Mouse (Mus musculus): ENCODE measurements around the gene Ldlr. TPM values are rescaled to one million over a fixed set of nuclear protein-coding genes. Genes with fewer than 3 reads are reported as not detected.

Gene Ldlr
- polyA plus RNA-seq, 1 experiment from 2014 or later: 22.1 TPM

GRCm38 (mm10) chr9:21758576-21759529 is 35.6 kb downstream of the Ldlr start:
- H3K4me1 ChIP-seq (ENCODE audit: control insufficient read depth, insufficient read depth, low read length): peaks cover 10% of the 10 kb centered on the region
- no peak for ATAC-seq (ENCODE audit: low FRiP score)
- H3K4me3 ChIP-seq (ENCODE audit: low read depth, low read length): peak overlapping the region; percentile 83
- peak overlapping the region; percentile 83 for H3K9ac ChIP-seq (ENCODE audit: low read length)
- 65% methylated on average over 14 of the region's 14 CpGs for WGBS
- no peaks in the 10 kb centered on the region for H3K9me3 ChIP-seq (ENCODE audit: control insufficient read depth, low read length)
- H3K36me3 ChIP-seq (ENCODE audit: control insufficient read depth, insufficient read depth, low read length): peaks cover 4% of the 10 kb centered on the region; the same call in 1 of the 2 replicates
- no peak overlapping the region for H3K27ac ChIP-seq (ENCODE audit: low read depth, low read length)
- DNase-seq (ENCODE audit: low spot score, missing footprints): no peak
- peak overlapping the region; percentile 77 for H3K4me2 ChIP-seq
- H3K27me3 ChIP-seq (ENCODE audit: control insufficient read depth, insufficient read depth, low read length): no peaks in the 10 kb centered on the region

GRCm38 (mm10) chr9:21759718-21760117 is 36.4 kb downstream of the Ldlr start:
- H3K27me3 ChIP-seq (ENCODE audit: control insufficient read depth, insufficient read depth, low read length): no peaks in the 10 kb centered on the region
- H3K4me2 ChIP-seq: peak overlapping the region; percentile 77
- WGBS: 0% methylated on average over 20 of the region's 20 CpGs
- DNase-seq (ENCODE audit: low spot score, missing footprints) (peak; percentile 90), ATAC-seq (ENCODE audit: low FRiP score) (no peak)
- H3K4me1 ChIP-seq (ENCODE audit: control insufficient read depth, insufficient read depth, low read length): peaks cover 10% of the 10 kb centered on the region
- H3K36me3 ChIP-seq (ENCODE audit: control insufficient read depth, insufficient read depth, low read length): peaks cover 4% of the 10 kb centered on the region; the same call in 1 of the 2 replicates
- peak overlapping the region; percentile 83 for H3K4me3 ChIP-seq (ENCODE audit: low read depth, low read length)
- peak overlapping the region; percentile 83 for H3K9ac ChIP-seq (ENCODE audit: low read length)
- H3K9me3 ChIP-seq (ENCODE audit: control insufficient read depth, low read length): no peaks in the 10 kb centered on the region
- no peak overlapping the region for H3K27ac ChIP-seq (ENCODE audit: low read depth, low read length)

- H3K4me1 ChIP-seq (ENCODE audit: control insufficient read depth, insufficient read depth, low read length): peaks cover 10% of the 10 kb centered on the region
- H3K9me3 ChIP-seq (ENCODE audit: control insufficient read depth, low read length): no peaks in the 10 kb centered on the region
- peak; percentile 98 for ATAC-seq (ENCODE audit: low FRiP score)
- peak; percentile 99 for DNase-seq (ENCODE audit: low spot score, missing footprints)
- peak within 1 kb of the TSS; percentile 83 for H3K4me3 ChIP-seq (ENCODE audit: low read depth, low read length)
- H3K4me2 ChIP-seq: peak within 1 kb of the TSS; percentile 77
- peak within 1 kb of the TSS; percentile 83 for H3K9ac ChIP-seq (ENCODE audit: low read length)
- WGBS: 1% methylated on average over 49 of the region's 54 CpGs
- peak within 1 kb of the TSS; percentile 30; the same call in 1 of the 2 replicates for H3K27ac ChIP-seq (ENCODE audit: low read depth, low read length)
- H3K36me3 ChIP-seq (ENCODE audit: control insufficient read depth, insufficient read depth, low read length): peaks cover 4% of the 10 kb centered on the region; the same call in 1 of the 2 replicates
- H3K27me3 ChIP-seq (ENCODE audit: control insufficient read depth, insufficient read depth, low read length): no peaks in the 10 kb centered on the region
Observed at GRCm38 (mm10) chr9:21760155-21761088, 37.1 kb downstream of the Ldlr start, which contains the start of gene Spc24. Gene Spc24, minus strand, starts transcription at chr9:21760303.

DNA sequence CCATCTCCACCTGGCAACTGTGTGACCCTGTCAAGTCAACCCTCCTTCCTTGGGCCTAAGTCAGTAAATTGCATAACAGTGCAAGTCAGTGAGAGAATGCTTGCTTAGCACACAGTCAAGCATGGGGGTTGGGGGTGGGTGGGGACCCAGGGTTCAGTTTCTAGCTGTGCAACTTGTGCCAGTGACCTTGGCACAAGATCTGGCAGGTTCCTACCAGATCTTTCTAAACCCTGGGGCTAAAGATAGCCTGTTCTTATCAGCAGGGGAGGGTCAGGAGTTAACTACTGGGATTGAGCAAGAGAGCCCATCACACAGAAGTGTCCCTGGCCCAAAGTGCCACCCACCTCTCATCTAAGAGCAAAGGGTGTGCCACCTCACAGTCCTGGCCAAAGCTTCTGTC is 38.9 kb downstream of the Ldlr start:
- DNase-seq (ENCODE audit: low spot score, missing footprints) (no peak), ATAC-seq (ENCODE audit: low FRiP score) (no peak)
- Histone ChIP-seq H3K36me3 (ENCODE audit: control insufficient read depth, insufficient read depth, low read length) (no peaks in the 10 kb centered on the region), H3K27me3 (ENCODE audit: control insufficient read depth, insufficient read depth, low read length) (no peaks in the 10 kb centered on the region), H3K4me1 (ENCODE audit: control insufficient read depth, insufficient read depth, low read length) (peaks cover 10% of the 10 kb centered on the region), H3K9ac (ENCODE audit: low read length) (no peak overlapping the region), H3K4me3 (ENCODE audit: low read depth, low read length) (no peak overlapping the region), H3K9me3 (ENCODE audit: control insufficient read depth, low read length) (no peaks in the 10 kb centered on the region), H3K4me2 (no peak overlapping the region), H3K27ac (ENCODE audit: low read depth, low read length) (no peak overlapping the region)

DNA sequence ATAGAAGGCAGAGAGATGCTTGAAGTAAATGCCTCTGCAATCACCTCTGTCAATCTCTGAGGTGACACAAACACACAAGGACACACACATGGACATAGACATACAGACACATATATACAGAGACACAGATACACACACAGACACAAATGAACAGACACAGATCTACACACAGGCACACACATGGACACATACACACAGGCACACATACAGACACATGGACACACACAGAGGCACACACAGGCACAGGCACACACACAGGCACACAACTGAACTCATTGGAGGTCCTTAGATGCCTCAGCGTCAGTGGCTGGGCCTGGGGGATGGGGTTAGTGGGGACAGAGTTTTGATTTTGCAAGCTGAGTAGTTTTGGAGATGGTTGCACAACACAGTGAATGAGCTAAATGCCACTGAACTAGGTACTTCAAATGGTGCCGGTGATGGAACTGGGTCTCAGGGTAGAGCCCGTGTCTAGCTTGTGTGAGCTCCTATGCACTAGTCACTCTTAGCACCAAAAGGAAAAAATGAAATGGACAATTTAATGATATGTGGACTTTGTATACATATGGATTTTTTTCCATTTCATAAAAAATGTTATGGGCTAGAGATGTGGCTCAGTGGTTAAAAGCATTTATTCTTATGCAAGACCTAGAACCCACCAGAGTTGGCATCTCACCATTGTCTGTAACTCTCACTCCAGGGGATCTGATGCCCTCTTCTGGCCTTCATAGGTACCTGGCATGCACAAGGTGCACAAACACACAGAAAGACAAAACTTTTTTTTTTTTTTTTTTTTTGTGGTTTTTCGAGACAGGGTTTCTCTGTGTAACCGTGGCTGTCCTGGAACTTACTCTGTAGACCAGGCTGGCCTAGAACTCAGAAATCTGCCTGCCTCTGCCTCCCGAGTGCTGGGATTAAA is 41.1 kb downstream of the Ldlr start:
- no peaks in the 10 kb centered on the region for H3K36me3 ChIP-seq (ENCODE audit: control insufficient read depth, insufficient read depth, low read length)
- DNase-seq (ENCODE audit: low spot score, missing footprints): no peak
- no peak overlapping the region for H3K27ac ChIP-seq (ENCODE audit: low read depth, low read length)
- H3K9ac ChIP-seq (ENCODE audit: low read length): no peak overlapping the region
- H3K9me3 ChIP-seq (ENCODE audit: control insufficient read depth, low read length): no peaks in the 10 kb centered on the region
- 95% methylated on average over 6 of the region's 6 CpGs for WGBS
- H3K4me3 ChIP-seq (ENCODE audit: low read depth, low read length): no peak overlapping the region
- peaks cover 2% of the 10 kb centered on the region for H3K4me1 ChIP-seq (ENCODE audit: control insufficient read depth, insufficient read depth, low read length)
- ATAC-seq (ENCODE audit: low FRiP score): no peak
- H3K27me3 ChIP-seq (ENCODE audit: control insufficient read depth, insufficient read depth, low read length): no peaks in the 10 kb centered on the region
- no peak overlapping the region for H3K4me2 ChIP-seq

- 81% methylated on average over 11 of the region's 11 CpGs for WGBS
- ATAC-seq (ENCODE audit: low FRiP score): no peak
- Histone ChIP-seq H3K27ac (ENCODE audit: low read depth, low read length) (no peak overlapping the region), H3K4me3 (ENCODE audit: low read depth, low read length) (no peak overlapping the region), H3K4me1 (ENCODE audit: control insufficient read depth, insufficient read depth, low read length) (no peaks in the 10 kb centered on the region), H3K36me3 (ENCODE audit: control insufficient read depth, insufficient read depth, low read length) (no peaks in the 10 kb centered on the region), H3K27me3 (ENCODE audit: control insufficient read depth, insufficient read depth, low read length) (no peaks in the 10 kb centered on the region), H3K9ac (ENCODE audit: low read length) (no peak overlapping the region), H3K9me3 (ENCODE audit: control insufficient read depth, low read length) (no peaks in the 10 kb centered on the region), H3K4me2 (no peak overlapping the region)
- DNase-seq (ENCODE audit: low spot score, missing footprints): no peak
Observed at GRCm38 (mm10) chr9:21767896-21768295, 44.6 kb downstream of the Ldlr start.

GRCm38 (mm10) chr9:21768511-21769411 is 45.5 kb downstream of the Ldlr start:
- H3K9ac ChIP-seq (ENCODE audit: low read length): peak overlapping the region; percentile 12; the same call in 1 of the 2 replicates
- no peak for ATAC-seq (ENCODE audit: low FRiP score)
- H3K4me3 ChIP-seq (ENCODE audit: low read depth, low read length): no peak overlapping the region

More at GRCm38 (mm10) chr9:21768511-21769411, 45.5 kb downstream of the Ldlr start:
- no peaks in the 10 kb centered on the region for H3K4me1 ChIP-seq (ENCODE audit: control insufficient read depth, insufficient read depth, low read length)
- no peak overlapping the region for H3K4me2 ChIP-seq
- H3K27ac ChIP-seq (ENCODE audit: low read depth, low read length): no peak overlapping the region; the same call in 1 of the 2 replicates
- no peak for DNase-seq (ENCODE audit: low spot score, missing footprints)
- H3K36me3 ChIP-seq (ENCODE audit: control insufficient read depth, insufficient read depth, low read length): no peaks in the 10 kb centered on the region
- 66% methylated on average over 13 of the region's 13 CpGs for WGBS
- no peaks in the 10 kb centered on the region for H3K27me3 ChIP-seq (ENCODE audit: control insufficient read depth, insufficient read depth, low read length)
- H3K9me3 ChIP-seq (ENCODE audit: control insufficient read depth, low read length): no peaks in the 10 kb centered on the region
